Comparison of ENCODE assay signal across 9 mouse cellular contexts in the genomic region with DNA sequence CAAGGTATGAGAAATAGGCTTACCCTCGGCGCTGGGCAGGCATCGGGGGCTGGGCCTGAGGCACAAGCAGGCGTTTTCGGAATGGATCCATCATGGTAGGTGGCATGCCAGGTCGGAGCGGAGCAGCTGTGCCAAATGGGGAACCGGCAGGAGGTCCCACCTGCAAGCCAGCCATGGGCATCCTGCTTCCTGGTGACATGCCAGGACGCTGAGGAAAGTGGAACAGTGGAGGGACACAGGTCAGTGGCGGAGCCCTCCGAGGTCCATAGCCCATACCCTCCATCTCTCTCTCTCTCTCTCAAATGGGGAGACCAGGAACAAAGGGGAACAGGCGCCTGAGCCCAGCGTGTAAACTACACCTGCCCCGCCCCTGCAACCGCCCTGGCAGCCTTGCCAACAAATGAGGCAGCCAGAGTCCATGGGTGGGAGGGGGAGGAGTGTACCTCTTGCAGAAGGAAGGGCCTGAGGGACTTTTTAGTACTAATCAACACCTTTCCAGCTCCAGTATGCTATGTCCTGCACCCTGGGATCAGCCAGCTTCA. TPM values are rescaled to one million over a fixed set of nuclear protein-coding genes. Genes with fewer than 3 reads are reported as not detected.
A peak's percentile ranks its signal among the peaks of the same experiment; 100 is the strongest.
DNase-seq lines count a peak whose midpoint lies in the region; ATAC-seq and TF ChIP-seq lines count a peak whose summit lies in the region.
"Had no signal": no experiment of that assay in that cellular context is flagged by ENCODE, and none has a peak within 500 bp of the region (broad histone marks: within the 10 kb centered on the region; RNA-seq: fewer than 3 reads in every experiment).

No protein-coding gene starts in this region.

- H3K4me3 ChIP-seq in layer of hippocampus, adult 2 months = peak overlapping the region; percentile 41
- H3K4me3 ChIP-seq in forebrain, embryonic 15.5 days = no peak overlapping the region
- H3K4me3 ChIP-seq in kidney, embryonic 16.5 days (ENCODE audit: low read length) = no peak overlapping the region
- H3K4me3 ChIP-seq in midbrain, embryonic 14.5 days (replicated peaks; ENCODE audit: low read depth, low read length) = no peak overlapping the region
- H3K4me3 ChIP-seq: erythroblast, embryonic 14.5 days had no signal

- H3K36me3 ChIP-seq in forebrain, embryonic 15.5 days = peaks cover 48% of the 10 kb centered on the region
- H3K36me3 ChIP-seq in kidney, embryonic 16.5 days (ENCODE audit: insufficient read depth, low read length) = peaks cover 51% of the 10 kb centered on the region
- peaks cover 51% of the 10 kb centered on the region for H3K36me3 ChIP-seq in midbrain, embryonic 14.5 days (ENCODE audit: control insufficient read depth, insufficient read depth, low read length)

- peak overlapping the region; percentile 96 for H3K27ac ChIP-seq in layer of hippocampus, adult 2 months
- peak overlapping the region; percentile 76 for H3K27ac ChIP-seq in forebrain, embryonic 15.5 days (replicated peaks)
- peak overlapping the region; percentile 56 for H3K27ac ChIP-seq in kidney, embryonic 16.5 days (ENCODE audit: low read length)
- no peak overlapping the region for H3K27ac ChIP-seq in midbrain, embryonic 14.5 days (replicated peaks; ENCODE audit: low read depth, low read length)

- no peaks in the 10 kb centered on the region for H3K9me3 ChIP-seq in forebrain, embryonic 15.5 days
- H3K9me3 ChIP-seq in kidney, embryonic 16.5 days (ENCODE audit: low read length) = no peaks in the 10 kb centered on the region
- H3K9me3 ChIP-seq in midbrain, embryonic 14.5 days (ENCODE audit: control insufficient read depth, low read length) = no peaks in the 10 kb centered on the region

- DNase-seq in layer of hippocampus, adult 2 months (ENCODE audit: low spot score in 2 of 2) = peak in 1 of 2 experiments; percentile 43
- DNase-seq in layer of hippocampus, adult 11-12 months (ENCODE audit: low spot score) = no peak
- peak; percentile 60 for DNase-seq in brain, embryonic 14.5 days (ENCODE audit: low read depth)
- no peak for DNase-seq in midbrain, embryonic 14.5 days
- no peak for DNase-seq in thymus, postnatal 0 days (ENCODE audit: low spot score)

- H3K4me1 ChIP-seq in forebrain, embryonic 15.5 days = peaks cover 40% of the 10 kb centered on the region
- peaks cover 42% of the 10 kb centered on the region for H3K4me1 ChIP-seq in kidney, embryonic 16.5 days (ENCODE audit: insufficient read depth, low read length)
- peaks cover 13% of the 10 kb centered on the region for H3K4me1 ChIP-seq in midbrain, embryonic 14.5 days (ENCODE audit: control insufficient read depth, insufficient read depth, low read length)

- ATAC-seq in forebrain, embryonic 15.5 days (replicated peaks) = no peak
- no peak for ATAC-seq in kidney, embryonic 16.5 days (ENCODE audit: low FRiP score, low TSS enrichment)
- ATAC-seq in midbrain, embryonic 14.5 days (ENCODE audit: low FRiP score, low TSS enrichment) = no peak
- ATAC-seq in activated CD4-positive, CD25-positive, alpha-beta regulatory T cell, adult 4 months = no peak

- 65% methylated on average over 15 of the region's 15 CpGs for WGBS in forebrain, embryonic 15.5 days
- 63% methylated on average over 15 of the region's 15 CpGs for WGBS in kidney, embryonic 16.5 days
- 84% methylated on average over 15 of the region's 15 CpGs for WGBS in midbrain, embryonic 14.5 days

- no peak for TF ChIP-seq CTCF in layer of hippocampus, adult 2 months (conservative IDR thresholded peaks at IDR 0.05)
- no peak for TF ChIP-seq CTCF in brain, embryonic 14.5 days (IDR thresholded peaks at IDR 0.05; ENCODE audit: borderline replicate concordance, extremely low read depth, insufficient read depth, insufficient read length)

- no peaks in the 10 kb centered on the region for H3K27me3 ChIP-seq in forebrain, embryonic 15.5 days
- H3K27me3 ChIP-seq in kidney, embryonic 16.5 days (ENCODE audit: insufficient read depth, low read length) = no peaks in the 10 kb centered on the region
- no peaks in the 10 kb centered on the region for H3K27me3 ChIP-seq in midbrain, embryonic 14.5 days (ENCODE audit: control insufficient read depth, insufficient read depth, low read length)

- no peak overlapping the region for H3K9ac ChIP-seq in forebrain, embryonic 15.5 days (replicated peaks)
- H3K9ac ChIP-seq in kidney, embryonic 16.5 days (replicated peaks; ENCODE audit: low read length) = no peak overlapping the region
- H3K9ac ChIP-seq in midbrain, embryonic 14.5 days (replicated peaks; ENCODE audit: low read length) = 0 out of 2 replicates have a peak overlapping the region, but pooled peaks have one; percentile 14

- no peak overlapping the region; the same call in 1 of the 2 replicates for H3K4me2 ChIP-seq in forebrain, embryonic 15.5 days (replicated peaks)
- no peak overlapping the region for H3K4me2 ChIP-seq in kidney, embryonic 16.5 days (replicated peaks; ENCODE audit: low read depth, low read length)
- H3K4me2 ChIP-seq in midbrain, embryonic 14.5 days (ENCODE audit: low read length) = no peak overlapping the region

- TF ChIP-seq POLR2A in brain, embryonic 14.5 days (IDR thresholded peaks at IDR 0.05; ENCODE audit: borderline replicate concordance, extremely low read depth, insufficient read depth, insufficient read length, poor library complexity, severe bottlenecking) = no peak

RNA-seq across cellular contexts. Expression of a gene that starts 5.4 kb away (rescaled TPM):
- 10 to 100 TPM; 32.8 to 34.4 TPM for total RNA-seq in layer of hippocampus, adult 2 months (2021)
- 37.3 and 51.0 TPM in 2 replicates for polyA plus RNA-seq in brain, embryonic 14.5 days (2012; rRNA removed)
- 12.7 and 13.2 TPM in 2 replicates for polyA plus RNA-seq in forebrain, embryonic 15.5 days (2015; fragmentation: Nextera tagmentation; extraction: Ambion mirVana)
- polyA plus RNA-seq in kidney, embryonic 16.5 days (2015; fragmentation: Nextera tagmentation; extraction: Ambion mirVana) = 55.0 and 59.0 TPM in 2 replicates
- 10.0 and 14.0 TPM in 2 replicates for polyA plus RNA-seq in midbrain, embryonic 14.5 days (2014; fragmentation: Nextera tagmentation; extraction: Ambion mirVana)
- polyA plus RNA-seq in activated CD4-positive, CD25-positive, alpha-beta regulatory T cell, adult 4 months (2017; shearing (Covaris generic)) = 10 to 100 TPM; 17.6 to 23.2 TPM
- polyA plus RNA-seq in thymus, postnatal 0 days (2015; fragmentation: Nextera tagmentation; extraction: Ambion mirVana) = 139 and 157 TPM in 2 replicates

RNA-seq across cellular contexts. Expression of a gene that starts 9.1 kb away (rescaled TPM):
- under 1 TPM; 0.15 to 0.34 TPM for total RNA-seq in layer of hippocampus, adult 2 months (2021)
- 0.15 and 0.23 TPM in 2 replicates for polyA plus RNA-seq in brain, embryonic 14.5 days (2012; rRNA removed)
- 0.08 and 0.10 TPM in 2 replicates for polyA plus RNA-seq in forebrain, embryonic 15.5 days (2015; fragmentation: Nextera tagmentation; extraction: Ambion mirVana)
- 0.81 and 1.0 TPM in 2 replicates for polyA plus RNA-seq in kidney, embryonic 16.5 days (2015; fragmentation: Nextera tagmentation; extraction: Ambion mirVana)
- 0.09 and 0.12 TPM in 2 replicates for polyA plus RNA-seq in midbrain, embryonic 14.5 days (2014; fragmentation: Nextera tagmentation; extraction: Ambion mirVana)
- polyA plus RNA-seq in activated CD4-positive, CD25-positive, alpha-beta regulatory T cell, adult 4 months (2017; shearing (Covaris generic)) = under 1 TPM; 0.12 to 0.43 TPM
- polyA plus RNA-seq in thymus, postnatal 0 days (2015; fragmentation: Nextera tagmentation; extraction: Ambion mirVana) = 0.40 and 0.54 TPM in 2 replicates
- polyA plus RNA-seq: erythroblast, embryonic 14.5 days had no signal

RNA-seq across cellular contexts. Expression of a gene that starts 11.4 kb away (rescaled TPM):
- total RNA-seq in layer of hippocampus, adult 2 months (2021) = 100 to 1,000 TPM; 160 to 176 TPM
- polyA plus RNA-seq in brain, embryonic 14.5 days (2012; rRNA removed) = 162 and 165 TPM in 2 replicates
- polyA plus RNA-seq in forebrain, embryonic 15.5 days (2015; fragmentation: Nextera tagmentation; extraction: Ambion mirVana) = 274 and 283 TPM in 2 replicates
- 312 and 314 TPM in 2 replicates for polyA plus RNA-seq in kidney, embryonic 16.5 days (2015; fragmentation: Nextera tagmentation; extraction: Ambion mirVana)
- 265 and 286 TPM in 2 replicates for polyA plus RNA-seq in midbrain, embryonic 14.5 days (2014; fragmentation: Nextera tagmentation; extraction: Ambion mirVana)
- polyA plus RNA-seq in activated CD4-positive, CD25-positive, alpha-beta regulatory T cell, adult 4 months (2017; shearing (Covaris generic)) = 100 to 1,000 TPM; 140 to 180 TPM
- 260 and 266 TPM in 2 replicates for polyA plus RNA-seq in thymus, postnatal 0 days (2015; fragmentation: Nextera tagmentation; extraction: Ambion mirVana)

RNA-seq across cellular contexts. Expression of a gene that starts 11.5 kb away (rescaled TPM):
- 10 to 100 TPM; 33.5 to 36.1 TPM for total RNA-seq in layer of hippocampus, adult 2 months (2021)
- polyA plus RNA-seq in brain, embryonic 14.5 days (2012; rRNA removed) = 30.1 and 31.5 TPM in 2 replicates
- 39.2 and 39.7 TPM in 2 replicates for polyA plus RNA-seq in forebrain, embryonic 15.5 days (2015; fragmentation: Nextera tagmentation; extraction: Ambion mirVana)
- 60.5 and 60.7 TPM in 2 replicates for polyA plus RNA-seq in kidney, embryonic 16.5 days (2015; fragmentation: Nextera tagmentation; extraction: Ambion mirVana)
- polyA plus RNA-seq in midbrain, embryonic 14.5 days (2014; fragmentation: Nextera tagmentation; extraction: Ambion mirVana) = 22.0 and 30.2 TPM in 2 replicates
- polyA plus RNA-seq in activated CD4-positive, CD25-positive, alpha-beta regulatory T cell, adult 4 months (2017; shearing (Covaris generic)) = 10 to 100 TPM; 43.4 to 53.4 TPM
- polyA plus RNA-seq in thymus, postnatal 0 days (2015; fragmentation: Nextera tagmentation; extraction: Ambion mirVana) = 58.3 and 60.5 TPM in 2 replicates

RNA-seq across cellular contexts. Expression of a gene that starts 34.3 kb away (rescaled TPM):
- not detected for total RNA-seq in layer of hippocampus, adult 2 months (2021)
- polyA plus RNA-seq in brain, embryonic 14.5 days (2012; rRNA removed) = not detected in 2 replicates
- not detected in 2 replicates for polyA plus RNA-seq in forebrain, embryonic 15.5 days (2015; fragmentation: Nextera tagmentation; extraction: Ambion mirVana)
- polyA plus RNA-seq in kidney, embryonic 16.5 days (2015; fragmentation: Nextera tagmentation; extraction: Ambion mirVana) = not detected in 2 replicates
- not detected in 2 replicates for polyA plus RNA-seq in midbrain, embryonic 14.5 days (2014; fragmentation: Nextera tagmentation; extraction: Ambion mirVana)
- not detected for polyA plus RNA-seq in activated CD4-positive, CD25-positive, alpha-beta regulatory T cell, adult 4 months (2017; shearing (Covaris generic))
- 0.38 and 0.75 TPM in 2 replicates for polyA plus RNA-seq in thymus, postnatal 0 days (2015; fragmentation: Nextera tagmentation; extraction: Ambion mirVana)
- polyA plus RNA-seq: erythroblast, embryonic 14.5 days had no signal
